Mouse (Mus musculus): ENCODE data around the gene Cdca5. TPM values are rescaled to one million over a fixed set of nuclear protein-coding genes. Genes with fewer than 3 reads are reported as not detected.
A peak's percentile ranks its signal among the peaks of the same experiment; 100 is the strongest.

Cdca5 gene
- polyA plus RNA-seq, 1 experiment: 0.83 TPM

DNA sequence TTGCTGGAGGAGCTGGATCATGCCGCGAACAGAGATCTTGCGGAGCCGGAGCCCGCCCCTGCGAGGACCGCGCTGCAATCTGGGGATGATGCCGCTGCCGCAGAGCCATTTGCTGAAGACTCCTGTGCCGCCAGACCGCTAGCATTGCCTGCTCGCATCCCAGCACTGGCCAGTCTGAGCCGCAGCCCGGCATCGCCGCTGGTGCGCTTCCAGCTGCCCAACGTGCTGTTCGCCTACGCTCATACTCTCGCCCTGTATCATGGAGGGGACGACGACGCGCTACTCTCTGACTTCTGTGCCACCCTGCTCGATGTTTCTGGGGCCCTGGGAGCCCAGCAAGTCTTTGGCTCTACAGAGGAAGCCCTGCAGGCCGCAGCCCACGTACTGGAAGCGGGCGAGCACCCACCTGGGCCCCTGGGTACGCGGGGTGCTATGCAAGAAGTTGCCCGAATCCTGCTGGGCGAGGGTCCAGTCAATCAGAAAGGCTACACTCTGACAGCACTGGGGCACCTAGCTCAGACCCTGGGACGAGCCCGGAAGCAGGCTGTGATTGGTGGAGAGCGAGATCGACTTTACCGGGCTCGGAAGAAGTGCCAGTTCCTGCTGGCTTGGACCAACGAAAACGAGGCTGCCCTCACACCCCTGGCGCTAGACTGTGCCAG is 23.0 kb upstream of the Cdca5 start:
- DNase-seq (ENCODE audit: low spot score): no peak

DNA sequence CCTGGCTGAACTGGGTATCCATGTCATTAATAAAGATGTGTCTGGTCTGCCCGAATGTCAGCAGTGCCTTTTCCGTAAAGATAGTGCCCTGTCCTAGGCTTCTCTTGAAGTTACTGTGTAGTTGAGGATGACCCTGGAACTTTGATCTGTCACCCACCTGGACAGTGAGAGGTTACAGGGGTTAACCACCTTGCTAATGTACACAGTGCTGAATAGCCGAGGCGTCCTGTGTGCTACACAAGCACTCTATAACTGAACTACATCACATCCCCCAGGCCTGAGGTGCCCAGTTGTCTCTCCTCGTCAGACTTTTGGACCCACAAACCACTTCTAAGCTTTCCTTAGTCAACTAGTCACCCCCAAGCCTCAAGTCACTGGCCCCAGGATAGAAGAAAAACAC is 22.4 kb upstream of the Cdca5 start:
- no peak for DNase-seq (ENCODE audit: low spot score)

DNA sequence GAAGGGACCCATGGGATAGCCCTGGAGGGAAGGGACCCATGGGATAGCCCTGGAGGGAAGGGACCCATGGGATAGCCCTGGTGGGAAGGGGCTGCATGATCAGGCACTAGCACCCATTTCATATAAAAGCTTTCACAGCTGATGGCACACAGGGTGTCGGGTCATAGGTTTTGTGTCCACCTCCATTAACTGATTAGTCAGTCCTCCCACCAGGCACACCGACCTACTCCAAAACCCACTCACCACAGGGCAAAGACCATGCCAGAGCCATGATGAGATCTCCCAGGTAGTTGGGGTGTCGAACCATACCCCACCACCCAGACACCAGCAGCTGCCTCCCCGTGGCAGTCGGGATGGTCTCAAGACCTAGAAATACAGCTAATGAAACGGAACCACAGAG is 21.7 kb upstream of the Cdca5 start:
- no peak for DNase-seq (ENCODE audit: low spot score)

DNA sequence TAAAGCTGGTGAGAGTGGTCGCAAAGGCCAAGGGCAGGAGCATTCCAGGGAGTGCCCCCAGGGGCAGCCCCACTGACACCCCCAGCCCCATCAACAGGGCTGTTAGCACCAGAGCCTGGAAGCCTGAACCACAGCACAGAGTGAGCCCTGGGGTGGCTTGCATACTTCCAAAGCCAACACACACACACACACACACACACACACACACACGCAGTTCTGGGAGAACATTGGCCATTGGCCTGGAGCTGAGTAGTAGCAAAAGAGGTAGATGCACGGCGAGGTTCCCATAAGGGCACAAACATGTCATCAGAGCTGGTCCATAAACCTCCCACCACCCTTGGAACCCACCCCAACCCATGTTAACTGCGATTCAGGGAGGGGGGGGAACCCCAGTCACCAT is 18.2 kb upstream of the Cdca5 start:
- DNase-seq (ENCODE audit: low spot score): no peak

DNA sequence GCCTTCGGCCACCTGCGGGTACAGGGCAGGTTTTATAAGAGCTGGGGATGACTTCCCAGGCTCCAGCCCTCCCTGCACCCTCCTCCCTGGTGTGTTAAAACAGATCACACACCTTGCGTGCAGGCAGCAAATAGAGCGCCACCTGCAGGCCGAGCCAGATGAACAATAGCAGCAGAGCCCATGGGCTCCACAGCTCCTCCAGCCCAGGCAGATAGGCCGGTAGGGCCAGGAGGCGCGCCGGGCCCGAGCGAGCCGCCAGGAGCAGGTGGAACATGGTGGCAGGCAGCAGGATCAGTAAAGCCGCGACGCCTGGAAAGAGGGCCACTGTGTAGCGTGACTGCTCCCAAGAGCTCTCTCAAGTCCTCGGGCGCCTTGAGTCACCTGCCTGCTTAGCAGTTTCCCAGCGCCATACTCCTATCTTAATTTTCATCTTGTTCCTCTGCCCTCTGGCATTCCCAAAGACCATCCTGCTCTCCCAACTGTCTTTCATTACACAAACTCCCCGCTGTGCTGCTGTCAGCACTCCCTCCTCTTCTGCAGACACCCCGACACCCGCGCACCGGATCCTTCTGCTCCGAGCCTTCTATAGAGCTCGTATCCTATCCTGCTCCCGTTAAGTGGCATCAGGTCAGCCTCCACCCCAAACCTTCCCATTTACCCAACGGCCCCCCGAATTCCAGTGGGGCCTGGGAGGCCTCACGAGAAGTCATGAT is 17.6 kb upstream of the Cdca5 start:
- peak; percentile 70 for DNase-seq (ENCODE audit: low spot score)

DNA sequence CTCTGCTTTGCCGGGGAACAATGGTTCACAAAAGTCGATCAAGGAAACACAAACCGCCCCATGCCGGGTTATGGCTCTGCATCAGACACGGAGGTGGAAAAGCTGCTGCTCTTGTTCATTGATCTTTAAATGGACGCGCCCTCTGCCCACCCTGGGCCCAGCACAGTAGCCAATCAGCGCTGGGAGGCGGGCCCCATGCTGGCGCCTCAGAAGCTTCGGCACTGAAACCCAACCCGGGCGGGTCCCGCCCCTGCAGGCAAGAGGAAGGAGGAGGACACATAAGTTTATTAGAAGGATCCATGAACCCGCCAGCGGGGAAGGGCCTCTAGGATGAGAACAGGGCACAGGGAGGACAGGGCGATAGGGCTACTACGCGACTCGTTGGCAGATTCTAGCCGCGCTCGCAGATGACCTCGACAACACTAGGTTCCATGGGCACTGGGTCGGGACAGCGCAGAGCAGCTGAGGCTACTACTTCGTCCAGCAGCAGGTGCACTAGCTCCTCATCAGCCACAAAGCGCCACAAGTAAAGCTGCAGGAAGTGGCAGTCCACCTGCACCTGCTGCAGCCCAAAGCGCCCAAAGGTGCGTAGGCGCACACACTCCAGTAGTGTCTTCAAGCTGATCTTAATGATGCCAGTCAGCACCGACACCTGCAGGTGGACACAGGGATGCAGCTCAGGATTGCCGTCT is 16.9 kb upstream of the Cdca5 start, which contains the start of gene Tm7sf2:
Gene Tm7sf2 (minus strand): TSS at position 650 of the 692 bp plus-strand sequence.
- peak; percentile 80 for DNase-seq (ENCODE audit: low spot score)

DNA sequence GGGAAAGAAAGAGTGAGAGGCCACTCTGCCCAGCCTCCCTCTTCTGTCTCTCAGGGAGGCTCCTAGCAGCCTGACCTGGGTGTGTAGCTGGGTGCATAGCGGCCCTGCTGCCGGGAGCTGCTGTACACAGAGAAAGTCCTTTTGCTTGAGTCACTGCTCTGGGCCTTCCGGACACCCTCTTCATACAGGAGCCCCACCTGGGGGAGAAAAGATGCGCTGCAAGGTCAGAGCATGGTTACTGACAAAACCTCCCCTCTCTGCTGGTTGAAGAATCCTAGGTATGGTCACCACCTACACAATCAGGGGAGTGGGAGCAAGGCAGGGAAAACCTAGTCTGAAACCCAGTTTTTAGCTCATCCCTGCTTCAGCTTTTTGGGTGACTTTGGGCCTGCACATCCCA is 15.8 kb upstream of the Cdca5 start:
- no peak for DNase-seq (ENCODE audit: low spot score)

DNA sequence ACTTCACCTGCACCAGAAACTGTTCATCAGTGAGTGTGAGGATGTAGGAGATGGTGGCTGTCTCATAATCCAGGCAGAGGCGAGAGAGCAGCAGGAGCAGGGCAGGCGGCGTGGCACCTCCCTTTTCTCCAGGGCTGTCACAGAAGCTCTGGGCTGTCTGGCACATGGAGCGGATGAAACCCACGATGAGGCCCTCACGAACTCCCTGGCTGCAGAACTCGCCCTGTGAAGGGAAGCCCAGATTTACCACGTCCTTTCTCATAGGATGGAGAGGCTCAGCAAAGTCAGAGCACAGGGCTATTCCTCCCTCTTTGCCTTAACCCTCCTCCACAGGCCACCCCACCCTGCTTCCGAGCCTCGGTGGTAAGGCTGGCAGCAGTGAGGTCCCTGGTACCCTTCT is 14.9 kb upstream of the Cdca5 start:
- no peak for DNase-seq (ENCODE audit: low spot score)

DNA sequence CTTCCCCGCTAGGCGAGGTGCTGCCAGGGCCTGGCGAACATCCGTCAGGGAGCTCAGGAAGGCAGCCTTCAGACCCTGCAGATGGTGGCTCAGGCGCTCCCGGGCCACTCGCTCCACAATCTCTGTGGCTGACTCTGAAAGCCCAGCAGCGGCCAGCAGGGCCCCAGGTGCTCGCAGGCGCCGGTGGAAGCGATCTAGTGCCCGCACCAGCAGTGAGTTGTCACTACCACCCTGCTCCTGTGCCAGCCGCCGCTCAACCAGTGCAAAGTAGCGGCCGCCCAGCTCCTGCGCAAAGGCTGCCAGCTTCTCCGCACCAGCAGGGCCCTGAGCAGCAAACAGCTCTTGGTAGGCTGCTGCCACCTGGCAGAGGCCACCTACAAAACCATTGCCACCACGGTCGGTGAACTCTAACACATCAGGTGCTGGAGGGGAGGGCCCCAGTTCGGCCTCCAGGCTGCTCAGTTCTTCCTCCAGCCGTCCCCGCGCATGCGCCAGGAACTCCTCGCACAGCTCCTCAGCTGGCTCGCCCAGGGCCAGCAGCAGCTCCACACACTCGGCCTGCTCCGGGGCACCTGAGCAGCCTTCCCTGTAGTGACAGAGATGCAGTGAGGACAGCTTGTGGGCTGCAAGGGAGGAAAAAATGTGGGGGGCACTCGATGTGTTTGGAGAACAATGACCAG is 14.1 kb upstream of the Cdca5 start:
- DNase-seq (ENCODE audit: low spot score): no peak

DNA sequence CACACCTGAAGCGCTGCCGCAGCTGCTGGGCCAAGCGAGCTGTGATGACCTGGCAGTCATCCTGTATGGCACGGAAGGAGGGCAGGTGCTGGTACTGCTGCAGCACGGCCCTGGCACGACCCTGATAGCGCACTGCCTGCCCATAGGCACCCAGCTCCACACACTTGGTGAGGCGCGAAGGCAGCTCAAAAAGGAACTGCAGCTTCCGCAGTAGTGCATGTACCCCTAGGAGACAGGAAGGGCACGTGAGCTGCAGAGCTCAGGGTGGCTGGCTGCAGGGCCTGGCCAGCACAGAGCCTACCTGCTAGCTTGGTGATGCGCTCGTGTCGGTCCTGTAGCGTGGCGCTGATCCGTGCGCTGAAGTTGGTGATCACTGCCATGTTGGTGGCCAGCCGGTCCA is 13.5 kb upstream of the Cdca5 start:
- DNase-seq (ENCODE audit: low spot score): no peak

DNA sequence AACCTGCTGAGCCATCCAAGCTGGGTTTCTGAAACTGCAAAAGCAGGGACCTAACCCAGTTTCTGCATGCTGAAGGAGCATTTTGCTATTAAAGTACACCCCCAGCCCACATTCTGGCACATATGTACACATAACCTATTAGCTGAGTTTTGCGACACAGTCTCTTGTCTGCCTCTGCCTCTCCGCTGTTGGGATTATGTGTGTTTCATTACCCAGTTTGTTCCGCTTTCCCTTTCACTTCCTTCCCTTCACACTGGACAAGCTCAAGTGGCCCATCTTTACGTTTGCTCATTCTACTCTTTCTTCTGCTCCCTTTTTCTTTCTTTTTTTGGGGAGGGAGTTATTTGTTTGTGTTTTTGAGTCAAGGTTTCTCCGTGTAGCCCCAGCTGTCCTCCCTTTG is 10.9 kb upstream of the Cdca5 start:
- no peak for DNase-seq (ENCODE audit: low spot score)

DNA sequence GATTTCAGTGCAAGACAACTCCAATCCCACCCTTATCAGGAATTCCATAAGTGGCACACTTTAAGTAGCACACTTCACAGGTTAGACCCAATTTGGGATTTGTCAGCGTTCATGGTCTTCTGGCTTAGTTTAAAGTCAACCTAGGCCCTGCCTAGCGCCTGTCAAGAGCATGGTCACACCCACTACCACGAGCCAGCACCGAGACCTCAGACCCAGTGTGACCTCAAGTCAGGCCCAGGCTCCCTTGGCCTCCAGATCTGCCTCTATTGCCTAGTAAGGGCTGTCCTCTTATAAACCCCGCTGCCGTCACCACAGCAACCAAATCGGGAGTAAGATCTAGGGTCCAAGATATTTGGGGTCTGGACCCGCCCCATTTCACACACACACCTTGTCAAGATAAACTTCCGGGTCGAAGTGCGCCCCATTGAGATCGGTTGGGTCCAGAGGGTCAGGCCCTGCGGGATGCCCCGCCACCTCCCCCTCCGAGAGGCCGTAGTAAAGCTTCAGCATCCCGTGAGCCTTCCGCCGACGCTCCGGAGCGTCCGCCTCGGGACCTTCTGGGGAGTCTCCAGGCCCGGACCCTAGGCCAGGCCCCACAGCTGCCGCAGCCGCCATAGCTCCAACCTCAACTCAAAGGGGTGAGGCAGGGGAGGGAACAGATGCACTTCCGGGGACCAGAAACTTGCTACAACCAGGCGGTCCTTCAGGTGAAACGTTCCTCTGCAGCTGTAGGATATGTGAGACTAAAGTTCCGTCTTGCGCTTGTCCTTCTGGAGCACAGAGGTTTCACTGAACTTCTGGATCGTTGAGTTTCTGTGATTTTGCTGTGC is 8.0 kb upstream of the Cdca5 start, which contains the start of gene Vps51:
Gene Vps51 (minus strand): TSS at position 668 of the 830 bp plus-strand sequence.
- DNase-seq (ENCODE audit: low spot score): peak; percentile 66

DNA sequence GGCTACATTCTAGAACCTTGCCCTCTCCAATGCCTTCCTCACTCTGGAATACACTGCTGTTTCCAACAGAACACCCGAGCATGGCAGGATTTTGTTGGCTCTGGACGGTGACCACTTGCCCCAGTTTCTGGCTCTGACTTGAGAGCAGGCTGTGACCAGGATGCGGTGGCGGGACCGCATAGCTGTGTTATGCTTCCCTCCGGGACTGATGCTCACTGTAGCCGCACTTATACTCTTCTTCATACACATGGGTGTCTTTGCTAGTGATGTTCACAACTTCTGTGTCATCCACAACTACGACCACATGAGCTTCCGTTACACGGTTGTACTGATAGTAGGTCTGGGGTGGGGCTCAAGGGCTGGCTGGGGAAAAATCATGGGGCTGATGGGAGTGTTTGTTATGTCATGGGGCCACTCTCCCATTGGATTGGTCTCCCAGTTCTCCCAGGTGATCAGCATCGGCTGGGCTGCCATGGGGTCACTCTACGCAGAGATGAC is 4.8 kb upstream of the Cdca5 start, which contains the start of gene Tmem262:
Gene Tmem262 (plus strand): TSS at position 51 of the 498 bp plus-strand sequence.
- DNase-seq (ENCODE audit: low spot score): no peak

DNA sequence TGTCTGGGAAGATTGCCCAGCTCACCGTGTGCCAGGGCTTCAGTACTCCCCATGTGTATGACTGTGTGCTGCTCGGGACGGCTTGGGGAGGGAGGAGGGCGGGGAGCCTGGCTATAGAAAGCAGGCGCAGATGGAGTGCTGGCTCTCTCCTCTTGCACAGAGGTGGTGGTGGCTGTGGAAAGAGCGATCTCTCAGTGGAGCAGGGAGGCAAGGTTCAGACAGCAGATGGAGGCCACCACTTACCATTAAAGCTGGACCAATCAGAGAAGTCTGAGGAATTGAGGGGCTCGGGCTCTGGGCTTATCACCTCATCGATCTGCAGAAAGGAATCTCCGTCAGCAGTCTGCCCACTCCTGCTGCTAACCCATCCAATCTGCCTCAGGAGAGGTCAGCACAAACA is 2.6 kb upstream of the Cdca5 start, which contains the start of gene Gm28374:
Gene Gm28374 (minus strand): TSS at position 101 of the 400 bp plus-strand sequence.
- DNase-seq (ENCODE audit: low spot score): no peak

DNA sequence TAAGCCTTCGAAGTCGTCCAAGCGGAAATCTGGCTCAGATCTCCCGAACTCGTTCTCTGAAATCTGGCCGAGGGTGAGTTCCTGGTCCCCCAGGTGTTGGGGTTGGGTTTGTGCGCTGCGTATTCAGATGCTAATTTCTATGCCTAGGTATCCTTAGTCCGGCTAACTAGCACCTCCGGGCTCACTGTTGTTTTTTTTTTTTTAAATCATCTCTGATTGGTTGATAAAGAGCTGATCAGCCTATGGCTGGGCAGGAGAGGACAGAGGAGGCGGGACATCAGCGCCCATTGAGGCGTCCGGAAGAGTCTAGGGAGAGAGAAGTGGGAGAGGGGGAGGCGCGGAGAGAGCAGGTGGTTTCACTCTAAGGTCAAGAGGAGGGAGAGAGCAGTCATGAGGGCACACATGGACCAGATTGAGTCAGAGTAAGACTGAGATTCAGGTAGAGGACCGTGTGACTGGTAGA is 665 bp downstream of the Cdca5 start:
- DNase-seq (ENCODE audit: low spot score): no peak

DNA sequence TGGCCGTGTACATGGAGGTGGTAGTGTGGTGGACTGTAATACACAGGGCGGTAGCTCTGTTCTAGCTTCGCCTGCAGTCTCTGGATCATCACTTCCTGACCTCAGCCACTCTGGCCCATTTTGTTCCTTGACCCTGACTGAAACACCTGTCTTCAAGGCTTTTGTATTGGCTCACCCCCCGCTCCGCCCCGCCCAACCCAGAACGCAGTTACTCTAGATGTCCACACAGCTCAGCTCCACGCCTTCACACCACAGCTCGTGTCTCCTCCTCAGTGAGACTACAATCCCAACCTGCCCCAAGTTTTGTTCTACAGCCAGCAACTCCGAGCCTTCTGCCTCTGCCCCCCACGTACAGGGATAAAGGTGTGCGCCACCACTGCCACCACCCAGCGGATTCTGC is 4.1 kb downstream of the Cdca5 start:
- DNase-seq (ENCODE audit: low spot score): no peak

DNA sequence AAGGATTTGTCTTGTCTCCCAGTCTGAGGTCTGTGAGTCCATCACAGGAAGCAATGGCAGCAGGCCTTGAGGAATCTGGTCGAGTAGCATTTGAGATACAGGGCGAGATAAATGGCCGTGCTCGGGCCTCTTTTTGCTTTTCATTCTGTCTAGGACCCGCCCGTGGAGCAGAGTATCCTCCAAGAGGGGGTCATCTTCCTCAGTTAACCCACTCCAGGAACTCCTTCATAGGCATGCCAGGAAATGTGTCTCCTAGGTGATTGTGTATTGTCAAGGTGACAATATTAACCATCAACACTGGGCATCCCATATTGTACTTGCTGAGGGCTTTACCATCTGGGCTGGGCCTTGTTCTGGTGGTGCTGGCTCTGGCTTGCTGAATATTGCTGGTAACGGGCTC is 9.3 kb downstream of the Cdca5 start, which contains the start of gene AC131692.1:
Gene AC131692.1 (plus strand): TSS at position 301 of the 400 bp plus-strand sequence.
- DNase-seq (ENCODE audit: low spot score): no peak

DNA sequence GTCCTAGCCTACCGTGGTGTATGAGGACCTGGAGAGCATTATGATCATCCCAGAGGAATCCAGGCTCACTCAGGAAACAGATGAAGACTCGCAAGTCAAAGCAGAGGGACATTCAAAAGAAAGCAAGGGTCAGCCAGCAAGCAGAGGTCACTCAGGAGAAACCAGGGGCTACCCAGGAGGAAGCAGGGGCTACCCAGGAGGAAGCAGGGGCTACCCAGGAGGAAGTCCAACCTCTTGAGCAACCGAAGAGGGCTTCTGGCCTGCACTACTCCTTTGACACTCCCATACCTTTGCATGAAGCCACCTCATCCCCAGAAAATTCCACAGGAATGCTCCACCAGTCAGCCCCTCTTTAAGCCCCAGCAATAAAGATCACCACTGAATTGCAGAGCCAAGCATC is 13.1 kb downstream of the Cdca5 start:
- DNase-seq (ENCODE audit: low spot score): no peak

DNA sequence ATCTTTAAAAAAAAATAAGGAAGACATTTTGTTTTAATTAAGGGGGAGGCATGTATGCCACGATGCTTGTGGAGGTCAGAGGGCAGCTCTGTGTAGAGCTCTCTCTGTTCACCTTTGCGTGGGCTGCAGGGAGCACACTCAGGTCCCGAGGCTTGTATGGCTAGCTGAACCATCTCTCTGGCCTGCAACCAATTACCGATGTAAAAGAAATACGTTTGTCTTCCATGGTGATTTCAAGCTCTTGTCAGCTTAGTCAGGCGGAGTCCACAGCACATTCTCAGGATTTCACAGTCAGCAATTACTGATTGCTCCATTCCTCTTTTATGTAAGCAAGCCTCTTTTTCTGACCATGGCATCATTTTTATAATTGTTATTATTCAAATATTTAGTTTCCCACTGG is 16.4 kb downstream of the Cdca5 start:
- no peak for DNase-seq (ENCODE audit: low spot score)

DNA sequence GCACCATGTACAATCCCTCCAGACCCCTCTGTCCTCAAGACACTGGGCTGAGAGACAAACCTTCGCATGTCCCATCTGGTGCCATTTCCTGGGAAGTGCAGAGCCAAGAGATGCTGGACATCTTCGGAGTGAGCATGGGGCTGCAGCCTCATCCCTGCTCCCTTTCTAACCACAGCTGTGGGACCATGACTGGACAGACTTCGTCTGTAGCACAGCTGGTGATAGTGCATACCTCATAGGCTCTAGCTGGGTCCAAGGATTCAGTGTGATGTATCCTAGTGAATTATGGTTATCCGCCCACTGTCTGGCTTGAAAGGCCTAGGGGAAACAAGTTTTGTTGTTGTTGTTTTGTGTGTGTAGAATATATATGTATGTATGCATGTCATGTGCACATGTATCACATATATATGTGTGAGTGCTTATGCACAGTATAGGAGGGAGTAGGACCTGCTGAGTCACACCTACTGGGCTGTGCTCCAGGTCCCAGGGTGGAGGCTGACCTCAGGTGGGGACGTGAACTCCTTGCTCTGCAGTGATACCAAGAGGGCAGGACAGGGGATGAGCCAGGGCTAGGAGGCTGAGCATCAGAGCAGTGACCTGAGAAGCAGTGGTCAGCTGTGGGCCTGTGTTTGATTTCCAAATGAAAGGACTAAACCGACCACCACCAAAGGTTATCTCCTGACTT is 17.5 kb downstream of the Cdca5 start:
- DNase-seq (ENCODE audit: low spot score): no peak

All from urinary bladder, adult 2 months (tissue).